ENCODE assay signal across 8 mouse cellular contexts in the genomic region with DNA sequence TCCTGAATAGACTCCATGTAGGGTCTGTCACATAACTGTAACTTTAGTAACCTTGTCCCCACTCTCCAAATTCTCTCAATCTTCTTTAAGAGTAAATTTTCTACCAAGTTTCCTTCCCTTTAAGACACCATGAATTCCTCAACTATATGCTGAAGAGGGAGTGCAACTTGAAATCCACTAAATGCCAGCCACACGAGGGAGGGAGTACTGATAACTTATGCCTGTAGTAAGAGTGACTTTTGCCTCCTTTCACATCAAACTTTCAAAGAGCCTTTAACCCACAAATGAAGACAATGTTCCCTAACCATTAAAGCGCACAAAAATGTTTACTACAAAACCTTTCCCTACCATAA. TPM values are rescaled to one million over a fixed set of nuclear protein-coding genes. Genes with fewer than 3 reads are reported as not detected.
DNase-seq lines count a peak whose midpoint lies in the region; ATAC-seq and TF ChIP-seq lines count a peak whose summit lies in the region.

No protein-coding gene starts in this region.

- no peaks in the 10 kb centered on the region for H3K27me3 ChIP-seq in embryonic facial prominence, embryonic 13.5 days
- no peaks in the 10 kb centered on the region for H3K27me3 ChIP-seq in hindbrain, embryonic 15.5 days
- no peaks in the 10 kb centered on the region for H3K27me3 ChIP-seq in midbrain, embryonic 15.5 days (replicated peaks)

- H3K9me3 ChIP-seq in embryonic facial prominence, embryonic 13.5 days = no peaks in the 10 kb centered on the region
- no peaks in the 10 kb centered on the region for H3K9me3 ChIP-seq in hindbrain, embryonic 15.5 days
- H3K9me3 ChIP-seq in midbrain, embryonic 15.5 days = no peaks in the 10 kb centered on the region

- DNase-seq in layer of hippocampus, adult 2 months (ENCODE audit: low spot score in 2 of 2) = no peak
- no peak for DNase-seq in layer of hippocampus, adult 8-10 months (ENCODE audit: low spot score in 2 of 2)
- DNase-seq in thymus, adult 18-20 months = no peak
- DNase-seq in spleen, postnatal 4 days (ENCODE audit: low spot score in 2 of 2) = no peak

- H3K4me2 ChIP-seq in embryonic facial prominence, embryonic 13.5 days = peak overlapping the region; percentile 77
- peak overlapping the region; percentile 60 for H3K4me2 ChIP-seq in hindbrain, embryonic 15.5 days
- H3K4me2 ChIP-seq in midbrain, embryonic 15.5 days = peak overlapping the region; percentile 74

- WGBS in embryonic facial prominence, embryonic 13.5 days = 52% methylated on average over 2 of the region's 2 CpGs
- WGBS in hindbrain, embryonic 15.5 days = 45% methylated on average over 2 of the region's 2 CpGs
- 63% methylated on average over 2 of the region's 2 CpGs for WGBS in midbrain, embryonic 15.5 days

- TF ChIP-seq CTCF in layer of hippocampus, adult 2 months (conservative IDR thresholded peaks at IDR 0.05) = no peak

- H3K36me3 ChIP-seq in embryonic facial prominence, embryonic 13.5 days = no peaks in the 10 kb centered on the region
- H3K36me3 ChIP-seq in hindbrain, embryonic 15.5 days = no peaks in the 10 kb centered on the region
- H3K36me3 ChIP-seq in midbrain, embryonic 15.5 days (replicated peaks) = no peaks in the 10 kb centered on the region

- peaks cover 4% of the 10 kb centered on the region; the same call in 1 of the 2 replicates for H3K4me1 ChIP-seq in embryonic facial prominence, embryonic 13.5 days
- H3K4me1 ChIP-seq in hindbrain, embryonic 15.5 days (replicated peaks) = peaks cover 5% of the 10 kb centered on the region
- H3K4me1 ChIP-seq in midbrain, embryonic 15.5 days = peaks cover 7% of the 10 kb centered on the region

- H3K27ac ChIP-seq in layer of hippocampus, adult 2 months = peak overlapping the region; percentile 92
- H3K27ac ChIP-seq in embryonic facial prominence, embryonic 13.5 days = no peak overlapping the region
- 0 out of 2 replicates have a peak overlapping the region, but pooled peaks have one; percentile 72 for H3K27ac ChIP-seq in hindbrain, embryonic 15.5 days (replicated peaks)
- H3K27ac ChIP-seq in midbrain, embryonic 15.5 days = peak overlapping the region; percentile 72; the same call in 1 of the 2 replicates

- ATAC-seq in embryonic facial prominence, embryonic 13.5 days (ENCODE audit: insufficient number of reproducible peaks, insufficient read depth, low FRiP score, low TSS enrichment, low read depth) = no peak
- 0 out of 2 replicates have a peak, but pooled peaks have one; percentile 8 for ATAC-seq in hindbrain, embryonic 15.5 days (ENCODE audit: low FRiP score, low read depth)
- ATAC-seq in midbrain, embryonic 15.5 days (replicated peaks) = no peak
- ATAC-seq in megakaryocyte progenitor cell, adult 5-6 weeks (replicated peaks; ENCODE audit: poor library complexity) = no peak

- peak overlapping the region; percentile 68 for H3K4me3 ChIP-seq in layer of hippocampus, adult 2 months
- peak overlapping the region; percentile 49 for H3K4me3 ChIP-seq in embryonic facial prominence, embryonic 13.5 days
- peak overlapping the region; percentile 60 for H3K4me3 ChIP-seq in hindbrain, embryonic 15.5 days
- peak overlapping the region; percentile 57 for H3K4me3 ChIP-seq in midbrain, embryonic 15.5 days

- peak overlapping the region; percentile 74; the same call in 1 of the 2 replicates for H3K9ac ChIP-seq in embryonic facial prominence, embryonic 13.5 days
- no peak overlapping the region for H3K9ac ChIP-seq in hindbrain, embryonic 15.5 days
- no peak overlapping the region for H3K9ac ChIP-seq in midbrain, embryonic 15.5 days

RNA-seq across cellular contexts. Expression of a gene that starts 1.0 kb away (rescaled TPM):
- total RNA-seq in layer of hippocampus, adult 2 months (2021) = 1 to 10 TPM; 4.9 to 5.7 TPM
- 1 to 10 TPM; 4.5 to 6.1 (median 5.1) TPM for total RNA-seq in layer of hippocampus, adult 8-10 months (2022)
- polyA plus RNA-seq in embryonic facial prominence, embryonic 13.5 days (2015; fragmentation: Nextera tagmentation; extraction: Ambion mirVana) = 1.4 and 1.6 TPM in 2 replicates
- polyA plus RNA-seq in hindbrain, embryonic 15.5 days (2015; fragmentation: Nextera tagmentation; extraction: Ambion mirVana) = 0.84 and 1.7 TPM in 2 replicates
- 1.1 and 1.3 TPM in 2 replicates for polyA plus RNA-seq in midbrain, embryonic 15.5 days (2015; fragmentation: Nextera tagmentation; extraction: Ambion mirVana)
- 1.5 and 2.0 TPM in 2 replicates for total RNA-seq in megakaryocyte progenitor cell, adult 5-6 weeks (2015)
- total RNA-seq in megakaryocyte progenitor cell, adult 5-6 weeks (2017) = 1.7 and 2.0 TPM in 2 replicates

RNA-seq across cellular contexts. Expression of a gene that starts 12.7 kb away (rescaled TPM):
- total RNA-seq in layer of hippocampus, adult 2 months (2021) = 100 to 1,000 TPM in 1 of 2 experiments, 10 to 100 TPM in 1; 99.1 to 101 TPM
- 10 to 100 TPM; 76.7 to 97.3 (median 85.4) TPM for total RNA-seq in layer of hippocampus, adult 8-10 months (2022)
- polyA plus RNA-seq in embryonic facial prominence, embryonic 13.5 days (2015; fragmentation: Nextera tagmentation; extraction: Ambion mirVana) = 7.5 and 9.0 TPM in 2 replicates
- 7.2 and 7.8 TPM in 2 replicates for polyA plus RNA-seq in hindbrain, embryonic 15.5 days (2015; fragmentation: Nextera tagmentation; extraction: Ambion mirVana)
- polyA plus RNA-seq in midbrain, embryonic 15.5 days (2015; fragmentation: Nextera tagmentation; extraction: Ambion mirVana) = 8.2 and 10.8 TPM in 2 replicates
- total RNA-seq in megakaryocyte progenitor cell, adult 5-6 weeks (2015) = 0.61 and 1.1 TPM in 2 replicates
- 0.41 and 0.75 TPM in 2 replicates for total RNA-seq in megakaryocyte progenitor cell, adult 5-6 weeks (2017)

RNA-seq across cellular contexts. Expression of a gene that starts 32.3 kb away (rescaled TPM):
- total RNA-seq in layer of hippocampus, adult 2 months (2021) = 1 to 10 TPM; 7.1 to 8.1 TPM
- total RNA-seq in layer of hippocampus, adult 8-10 months (2022) = 1 to 10 TPM; 4.4 to 5.3 (median 5.2) TPM
- polyA plus RNA-seq in embryonic facial prominence, embryonic 13.5 days (2015; fragmentation: Nextera tagmentation; extraction: Ambion mirVana) = 0.18 TPM in 1 of 2 replicates, not detected in the other
- 0.44 and 0.46 TPM in 2 replicates for polyA plus RNA-seq in hindbrain, embryonic 15.5 days (2015; fragmentation: Nextera tagmentation; extraction: Ambion mirVana)
- 0.13 and 0.15 TPM in 2 replicates for polyA plus RNA-seq in midbrain, embryonic 15.5 days (2015; fragmentation: Nextera tagmentation; extraction: Ambion mirVana)
- total RNA-seq in megakaryocyte progenitor cell, adult 5-6 weeks (2015) = not detected in 2 replicates
- total RNA-seq in megakaryocyte progenitor cell, adult 5-6 weeks (2017) = not detected in 2 replicates

RNA-seq across cellular contexts. Expression of a gene that starts 46.8 kb away (rescaled TPM):
- 1 to 10 TPM; 2.8 to 3.8 TPM for total RNA-seq in layer of hippocampus, adult 2 months (2021)
- 1 to 10 TPM; 3.1 to 3.9 (median 3.6) TPM for total RNA-seq in layer of hippocampus, adult 8-10 months (2022)
- polyA plus RNA-seq in embryonic facial prominence, embryonic 13.5 days (2015; fragmentation: Nextera tagmentation; extraction: Ambion mirVana) = 0.74 and 1.1 TPM in 2 replicates
- 4.0 and 4.5 TPM in 2 replicates for polyA plus RNA-seq in hindbrain, embryonic 15.5 days (2015; fragmentation: Nextera tagmentation; extraction: Ambion mirVana)
- 6.5 and 7.7 TPM in 2 replicates for polyA plus RNA-seq in midbrain, embryonic 15.5 days (2015; fragmentation: Nextera tagmentation; extraction: Ambion mirVana)
- 0.15 TPM in 2 replicates for total RNA-seq in megakaryocyte progenitor cell, adult 5-6 weeks (2015)
- 0.24 and 0.62 TPM in 2 replicates for total RNA-seq in megakaryocyte progenitor cell, adult 5-6 weeks (2017)

RNA-seq across cellular contexts. Expression of a gene that starts 49.5 kb away (rescaled TPM):
- 1 to 10 TPM; 2.7 to 4.0 TPM for total RNA-seq in layer of hippocampus, adult 2 months (2021)
- total RNA-seq in layer of hippocampus, adult 8-10 months (2022) = 1 to 10 TPM; 2.4 to 3.1 (median 2.8) TPM
- polyA plus RNA-seq in embryonic facial prominence, embryonic 13.5 days (2015; fragmentation: Nextera tagmentation; extraction: Ambion mirVana) = not detected in 2 replicates
- polyA plus RNA-seq in hindbrain, embryonic 15.5 days (2015; fragmentation: Nextera tagmentation; extraction: Ambion mirVana) = 1.3 and 1.4 TPM in 2 replicates
- polyA plus RNA-seq in midbrain, embryonic 15.5 days (2015; fragmentation: Nextera tagmentation; extraction: Ambion mirVana) = 0.96 and 2.4 TPM in 2 replicates
- total RNA-seq in megakaryocyte progenitor cell, adult 5-6 weeks (2015) = not detected in 2 replicates
- total RNA-seq in megakaryocyte progenitor cell, adult 5-6 weeks (2017) = not detected in 2 replicates

Comparison
In these comparisons a context has a peak if more than half of its experiments do, and no peak if none do; other contexts are left out.
1. RNA of a gene that starts 12.7 kb away (total RNA-seq): 99.1 to 101 TPM in layer of hippocampus, adult 2 months and 76.7 to 97.3 TPM in layer of hippocampus, adult 8-10 months; 0.41 to 1.1 TPM in megakaryocyte progenitor cell, adult 5-6 weeks; every median in the first group is over 10 times any median in the second.
2. RNA of a gene that starts 32.3 kb away (total RNA-seq): 7.1 to 8.1 TPM in layer of hippocampus, adult 2 months and 4.4 to 5.3 TPM in layer of hippocampus, adult 8-10 months; not detected in megakaryocyte progenitor cell, adult 5-6 weeks; every median in the first group is over 4 times any median in the second.
3. Peak in every context shown above with its lines, with median percentiles within 50 percentile points of each other: H3K4me3 ChIP-seq and H3K4me2 ChIP-seq.